Mouse (Mus musculus) thymus, adult 2 months (tissue): ENCODE measurements around the gene Slc9a3r1.

ENCODE experiments used
- CTCF ChIP-seq: fragments of 200-500 bp; IDR thresholded peaks from 2 replicates; pipeline ENCODE4 v1.5.1; 2012; ENCODE audit warnings: mild to moderate bottlenecking, control low read depth, low read length, moderate library complexity, borderline replicate concordance; ENCODE audit not compliant: control insufficient read depth, poor library complexity, insufficient read depth; ENCODE audit errors: extremely low read depth
- POLR2A ChIP-seq: fragments of 200-500 bp; IDR thresholded peaks from 2 replicates; pipeline ENCODE4 v1.6.1; 2012; ENCODE audit warnings: mild to moderate bottlenecking, low read length, control low read depth, moderate library complexity; ENCODE audit not compliant: control insufficient read depth, poor library complexity, insufficient read depth; ENCODE audit errors: extremely low read depth

- no peak for TF ChIP-seq POLR2A
- no peak for TF ChIP-seq CTCF
Measured at GRCm38 (mm10) chr11:115176399-115177190, 13.5 kb downstream of the Slc9a3r1 start.
